Mouse (Mus musculus): ENCODE data around the gene Tsnaxip1.

Gene Tsnaxip1

GRCm38 (mm10) chr8:105860143-105860981, 32.8 kb downstream of the Tsnaxip1 start, which contains the start of gene Nutf2:
TSS of gene Nutf2 (plus strand) at chr8:105860580.
- DNase-seq (ENCODE audit: low read depth, low spot score): peak; percentile 94

GRCm38 (mm10) chr8:105861951-105862350, 34.4 kb downstream of the Tsnaxip1 start:
- DNase-seq (ENCODE audit: low read depth, low spot score): peak; percentile 39

GRCm38 (mm10) chr8:105866364-105867029, 39.0 kb downstream of the Tsnaxip1 start:
- DNase-seq (ENCODE audit: low read depth, low spot score): peak; percentile 34

- DNase-seq (ENCODE audit: low read depth, low spot score): no peak
These were observed 46.8 kb downstream of the Tsnaxip1 start for GRCm38 (mm10) chr8:105874301-105874700.

- DNase-seq (ENCODE audit: low read depth, low spot score): peak; percentile 89
These were observed 53.4 kb downstream of the Tsnaxip1 start, which contains the start of gene Edc4 for GRCm38 (mm10) chr8:105880754-105881520. TSS of gene Edc4 (plus strand) at chr8:105880881.

- DNase-seq (ENCODE audit: low read depth, low spot score): no peak
These were observed 62.4 kb downstream of the Tsnaxip1 start for GRCm38 (mm10) chr8:105889756-105890465.

- no peak for DNase-seq (ENCODE audit: low read depth, low spot score)
These were observed 63.3 kb downstream of the Tsnaxip1 start for GRCm38 (mm10) chr8:105890870-105891269.

- DNase-seq (ENCODE audit: low read depth, low spot score): peak; percentile 66
These were observed 64.9 kb downstream of the Tsnaxip1 start for GRCm38 (mm10) chr8:105892432-105892831.

GRCm38 (mm10) chr8:105893339-105893738, 65.8 kb downstream of the Tsnaxip1 start, which contains the start of gene Nrn1l:
TSS of gene Nrn1l (plus strand) at chr8:105893567.
- DNase-seq (ENCODE audit: low read depth, low spot score): peak; percentile 17

All from CD4-positive, CD25-positive, alpha-beta regulatory T cell, adult 2 months (primary cell).